Mouse (Mus musculus) G1E (cell line): ENCODE measurements around the gene Ss18l2. TPM values are rescaled to one million over a fixed set of nuclear protein-coding genes. Genes with fewer than 3 reads are reported as not detected.
A peak's percentile ranks its signal among the peaks of the same experiment; 100 is the strongest.

ENCODE experiments used
- ATAC-seq: 2 replicates; pipeline ENCODE4 v1.8.0; 2016; ENCODE audit warnings: mild to moderate bottlenecking; ENCODE audit not compliant: insufficient number of reproducible peaks, poor library complexity, low FRiP score, severe bottlenecking; ENCODE audit errors: extremely low read depth
- DNase-seq: peaks from one replicate; pipeline ENCODE4 v3.0.0; 2012; ENCODE audit warnings: low spot score
- H3K27me3 ChIP-seq: 2 replicates; pipeline ENCODE4 v1.6.1; 2012; ENCODE audit warnings: mild to moderate bottlenecking, low read length, inconsistent platforms; ENCODE audit not compliant: insufficient read depth
- H3K36me3 ChIP-seq: replicated peaks from 2 replicates; pipeline ENCODE3; 2012; ENCODE audit warnings: mild to moderate bottlenecking, inconsistent platforms
- H3K4me1 ChIP-seq: 2 replicates; pipeline ENCODE4 v1.6.1; 2012; ENCODE audit warnings: low read depth, low read length, inconsistent platforms, mixed read lengths; ENCODE audit not compliant: insufficient read depth
- H3K4me3 ChIP-seq: 2 replicates; pipeline ENCODE4 v1.5.1; 2012; ENCODE audit warnings: low read depth, mild to moderate bottlenecking, inconsistent platforms, low read length, moderate library complexity, mixed read lengths
- H3K9me3 ChIP-seq: replicated peaks from 2 replicates; pipeline ENCODE4 v1.6.1; 2012; ENCODE audit warnings: inconsistent platforms
- CTCF ChIP-seq: IDR thresholded peaks from 2 replicates; pipeline ENCODE4 v1.5.1; 2012; ENCODE audit warnings: low read depth, low read length, inconsistent platforms, mixed read lengths
- GATA1 ChIP-seq: IDR thresholded peaks from 2 replicates; pipeline ENCODE4 v1.6.1; 2012; ENCODE audit warnings: borderline replicate concordance, low read length, inconsistent platforms, mixed read lengths
- GATA2 ChIP-seq: IDR thresholded peaks from 2 replicates; pipeline ENCODE4 v1.6.1; 2012; ENCODE audit warnings: low read depth, low read length, inconsistent platforms, borderline replicate concordance
- POLR2AphosphoS5 ChIP-seq: IDR thresholded peaks from 2 replicates; pipeline ENCODE4 v1.6.1; 2012; ENCODE audit warnings: low read depth, low read length, inconsistent platforms; ENCODE audit not compliant: insufficient replicate concordance
- TAL1 ChIP-seq: conservative IDR thresholded peaks from 2 replicates; pipeline ENCODE4 v1.6.1; 2012; ENCODE audit warnings: low read depth, low read length, inconsistent platforms, mixed read lengths
- polyA plus RNA-seq: library from polyadenylated mRNA; stranded (reverse); fragments of >175 nt; gene quantifications from 2 replicates; pipeline ENCODE4 v1.2.3, GENCODE M21; 2012
- total RNA-seq, 2 experiments: library from RNA; stranded (forward) in 1 of 2; stranded (reverse) in 1 of 2; fragments of 200-1000 nt in 1 of 2; fragments of >200 nt in 1 of 2; fragmentation: Nextera tagmentation in 1 of 2; gene quantifications; 2 replicates each; pipeline ENCODE4 v1.2.3; 2014 to 2017

Gene Ss18l2
- total and polyA plus RNA-seq, 3 experiments, result 7.1 to 39.7 (median 12.9) TPM

DNA sequence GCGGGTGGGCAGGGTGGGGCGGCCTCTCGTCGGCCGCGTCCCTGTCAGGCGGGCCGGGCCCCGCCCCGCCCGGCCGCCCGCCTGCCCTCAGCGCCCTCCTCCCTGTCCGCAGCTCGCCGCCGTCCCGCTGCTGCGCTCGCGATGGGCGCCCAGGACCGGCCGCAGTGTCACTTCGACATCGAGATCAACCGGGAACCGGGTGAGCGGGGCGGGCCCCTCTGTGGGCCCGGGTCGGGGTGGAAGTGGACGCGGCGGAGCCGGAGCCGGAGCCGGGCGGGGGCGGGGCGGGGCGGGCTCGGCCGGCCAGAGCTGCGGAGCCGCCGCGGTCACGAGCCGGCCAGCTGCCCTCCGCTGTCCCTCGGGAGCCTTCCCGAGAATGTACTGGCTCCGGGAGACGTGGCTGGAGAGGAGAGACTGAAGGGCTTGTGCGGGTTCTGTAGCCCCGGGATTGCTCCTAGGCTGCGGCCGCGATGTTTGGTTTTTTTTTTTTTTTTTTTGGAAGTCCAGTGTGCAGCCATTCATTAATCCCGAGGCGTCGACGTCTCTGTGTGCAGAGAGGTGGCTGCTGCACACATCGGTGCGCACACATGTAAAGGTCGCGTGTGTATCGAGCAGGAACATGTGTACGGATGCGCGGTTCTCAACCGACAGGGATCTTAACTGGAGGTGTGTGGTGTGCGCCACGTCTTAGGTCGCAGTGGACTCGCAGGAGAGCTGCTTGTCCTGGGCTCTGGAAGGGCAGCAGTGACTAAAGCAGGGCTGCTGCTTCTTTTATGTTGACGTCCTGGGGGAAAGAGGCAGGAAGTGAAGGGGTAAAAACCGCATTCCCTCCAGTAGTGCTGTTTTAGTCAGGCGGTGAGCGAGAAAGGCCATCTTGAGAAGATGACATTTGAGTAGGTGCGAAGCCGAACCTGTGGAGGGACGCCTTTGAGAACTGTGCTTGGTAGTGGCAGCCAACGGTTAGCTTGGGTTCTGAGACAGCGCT, 9.5 kb downstream of the Ss18l2 start:
- Histone ChIP-seq H3K4me3 (peak overlapping the region; percentile 79), H3K27me3 (no peaks in the 10 kb centered on the region), H3K9me3 (peaks cover 3% of the 10 kb centered on the region; the same call in 1 of the 2 replicates), H3K36me3 (peaks cover 12% of the 10 kb centered on the region), H3K4me1 (peaks cover 19% of the 10 kb centered on the region)
- DNase-seq (peak; percentile 26), ATAC-seq (0 out of 2 replicates have a peak, but pooled peaks have one; percentile 2)
- TF ChIP-seq GATA2, result no peak
- no peak for TF ChIP-seq CTCF
- TF ChIP-seq POLR2AphosphoS5, result no peak
- no peak for TF ChIP-seq TAL1
- TF ChIP-seq GATA1, result no peak

DNA sequence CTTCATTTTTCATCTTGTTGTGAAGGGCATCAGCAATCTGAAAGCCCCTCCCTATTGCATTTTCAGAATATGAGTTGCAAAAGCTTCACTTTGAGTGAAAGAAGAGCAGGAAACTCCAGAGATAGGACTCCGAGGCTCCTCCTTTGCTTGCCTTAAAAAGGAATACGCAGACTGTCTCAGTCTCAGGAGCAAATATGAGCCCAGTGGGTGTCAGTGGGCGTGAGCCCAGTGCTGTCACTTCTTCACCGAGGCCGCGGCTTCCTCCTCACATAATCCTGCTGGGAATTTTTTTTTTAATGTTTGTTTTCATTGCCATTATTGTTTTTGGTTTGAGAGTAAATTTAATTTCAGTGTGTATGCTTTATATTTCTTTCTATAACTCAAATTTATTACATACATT, 30.4 kb downstream of the Ss18l2 start:
- TF ChIP-seq TAL1 (no peak), POLR2AphosphoS5 (no peak), GATA1 (no peak), CTCF (no peak), GATA2 (no peak)
- Histone ChIP-seq H3K9me3 (no peaks in the 10 kb centered on the region), H3K4me3 (no peak overlapping the region), H3K36me3 (peaks cover 81% of the 10 kb centered on the region), H3K4me1 (peaks cover 2% of the 10 kb centered on the region; the same call in 1 of the 2 replicates), H3K27me3 (no peaks in the 10 kb centered on the region)
- DNase-seq (no peak), ATAC-seq (no peak)

DNA sequence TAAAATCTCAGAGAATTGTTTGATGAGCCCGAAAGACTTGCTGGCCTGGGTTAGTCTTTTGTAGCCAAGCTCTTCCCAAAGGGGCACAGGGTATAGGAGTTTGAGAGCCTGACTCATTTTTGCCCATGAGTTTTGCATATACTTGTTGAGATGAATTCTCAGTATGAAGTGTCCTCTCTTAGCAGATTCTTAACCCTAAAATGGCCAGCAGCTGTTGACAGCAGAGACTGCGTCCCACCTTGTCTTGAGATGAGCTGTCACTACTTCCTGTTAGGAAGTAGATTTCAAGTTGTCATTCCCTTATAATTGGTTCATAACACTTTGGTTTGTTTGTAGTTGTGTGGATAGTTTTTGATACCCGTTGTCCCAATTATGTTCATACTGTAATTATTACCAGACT, 31.0 kb downstream of the Ss18l2 start:
- Histone ChIP-seq H3K4me3 (no peak overlapping the region), H3K27me3 (no peaks in the 10 kb centered on the region), H3K9me3 (no peaks in the 10 kb centered on the region), H3K4me1 (peaks cover 2% of the 10 kb centered on the region; the same call in 1 of the 2 replicates), H3K36me3 (peaks cover 80% of the 10 kb centered on the region)
- no peak for DNase-seq
- TF ChIP-seq POLR2AphosphoS5, result no peak
- no peak for TF ChIP-seq GATA2
- TF ChIP-seq CTCF, result no peak
- no peak for TF ChIP-seq TAL1
- no peak for TF ChIP-seq GATA1
- ATAC-seq, result no peak

DNA sequence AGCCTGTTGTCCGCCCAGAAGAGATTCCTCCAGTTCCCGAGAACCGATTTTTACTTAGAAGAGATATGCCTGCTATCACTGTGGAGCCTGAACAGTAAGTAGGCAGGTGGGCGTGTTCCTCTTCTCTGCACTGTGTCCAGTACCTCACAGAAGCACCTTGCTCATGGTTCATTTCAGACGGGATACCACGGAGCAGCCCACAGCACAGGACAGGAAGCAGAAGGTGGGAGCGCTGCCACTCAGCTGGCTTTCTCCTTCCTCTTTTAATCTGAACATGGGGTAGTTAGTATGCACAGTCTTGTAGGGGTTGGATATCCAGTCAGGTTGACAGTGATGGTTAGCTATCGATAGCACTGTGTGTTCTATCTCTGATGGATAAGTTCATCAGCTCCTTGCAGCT, 33.9 kb downstream of the Ss18l2 start:
- TF ChIP-seq POLR2AphosphoS5 (no peak), CTCF (no peak), GATA1 (no peak), TAL1 (no peak), GATA2 (no peak)
- Histone ChIP-seq H3K4me1 (peaks cover 2% of the 10 kb centered on the region; the same call in 1 of the 2 replicates), H3K4me3 (no peak overlapping the region), H3K27me3 (no peaks in the 10 kb centered on the region), H3K9me3 (no peaks in the 10 kb centered on the region), H3K36me3 (peaks cover 92% of the 10 kb centered on the region)
- no peak for DNase-seq
- no peak for ATAC-seq

DNA sequence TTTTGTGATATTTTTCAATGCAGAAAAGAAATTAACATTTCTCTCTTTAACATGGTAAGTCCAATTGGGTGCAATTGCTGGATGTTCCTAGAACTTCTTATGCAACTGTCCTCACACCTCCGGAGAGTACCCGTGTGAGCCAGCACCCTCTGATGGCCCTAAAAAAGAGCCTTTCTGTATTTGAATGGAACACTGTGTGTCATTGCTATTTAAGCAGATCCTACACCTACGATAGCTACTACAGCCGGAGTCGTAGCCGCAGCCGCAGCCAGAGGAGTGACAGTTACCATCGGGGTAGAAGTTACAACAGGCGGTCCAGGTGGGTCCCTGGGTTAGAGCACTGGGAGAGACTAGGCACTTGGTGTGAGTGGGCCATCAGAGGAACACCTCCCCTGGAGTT, 42.6 kb downstream of the Ss18l2 start:
- Histone ChIP-seq H3K27me3 (no peaks in the 10 kb centered on the region), H3K9me3 (no peaks in the 10 kb centered on the region), H3K4me3 (no peak overlapping the region), H3K36me3 (peaks cover 97% of the 10 kb centered on the region), H3K4me1 (peaks cover 7% of the 10 kb centered on the region)
- no peak for TF ChIP-seq GATA2
- TF ChIP-seq CTCF, result no peak
- TF ChIP-seq POLR2AphosphoS5, result no peak
- no peak for TF ChIP-seq TAL1
- TF ChIP-seq GATA1, result no peak
- DNase-seq (no peak), ATAC-seq (no peak)

DNA sequence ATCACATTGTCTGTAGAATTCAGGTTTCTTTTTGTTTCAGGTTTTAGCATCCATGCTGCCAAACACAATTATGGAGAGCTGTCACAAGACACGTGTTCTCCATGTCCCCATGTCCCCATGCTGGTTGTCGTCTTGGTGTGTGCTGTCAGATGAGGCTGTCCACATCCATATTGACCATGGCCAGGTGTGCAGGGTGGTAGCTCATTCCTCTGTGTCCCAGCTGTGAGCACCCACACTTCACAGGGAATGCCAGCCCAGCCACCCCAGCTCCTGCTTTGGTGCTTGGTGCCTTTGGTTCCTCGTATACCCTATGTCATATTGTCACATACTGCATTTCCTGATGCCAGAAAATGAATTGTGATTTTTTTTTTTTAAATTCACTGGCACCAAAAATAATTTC, 44.5 kb downstream of the Ss18l2 start:
- H3K4me3 ChIP-seq, result no peak overlapping the region
- peaks cover 92% of the 10 kb centered on the region for H3K36me3 ChIP-seq
- no peak for DNase-seq
- peaks cover 21% of the 10 kb centered on the region for H3K4me1 ChIP-seq
- TF ChIP-seq GATA1 (no peak), TAL1 (no peak), GATA2 (no peak), CTCF (no peak), POLR2AphosphoS5 (no peak)
- peaks cover 14% of the 10 kb centered on the region for H3K27me3 ChIP-seq
- no peaks in the 10 kb centered on the region for H3K9me3 ChIP-seq
- no peak for ATAC-seq
